Mouse (Mus musculus): ENCODE results near the gene Adcy6. TPM values are rescaled to one million over a fixed set of nuclear protein-coding genes. Genes with fewer than 3 reads are reported as not detected.
"Not testable (repeated sequence)": the region's sequence is repeated elsewhere in the genome, so short reads cannot be mapped to it uniquely, and the experiment has no call there.

Gene Adcy6
- total RNA-seq, 2 experiments from 2014 or later: 24.2 to 26.7 TPM

- peak in 1 of 2 experiments; percentile 16 for DNase-seq
- intact Hi-C loops (cut with DNase I): no loop called here
Measured at GRCm38 (mm10) chr15:98602921-98603458, 6.9 kb downstream of the Adcy6 start.

- intact Hi-C loops (cut with DNase I): no loop called here
- DNase-seq: peak in 1 of 2 experiments; percentile 34
Measured at GRCm38 (mm10) chr15:98602191-98602881, 7.5 kb downstream of the Adcy6 start.

- peak in 1 of 2 experiments; percentile 2 for DNase-seq
- intact Hi-C loops (cut with DNase I): no loop called here
Measured at GRCm38 (mm10) chr15:98601832-98602190, 8.1 kb downstream of the Adcy6 start.

- DNase-seq: no peak
Measured at GRCm38 (mm10) chr15:98600036-98600709, 9.7 kb downstream of the Adcy6 start.

GRCm38 (mm10) chr15:98596609-98597008 lies 13.3 kb downstream of the Adcy6 start:
- DNase-seq: no peak
- intact Hi-C loops (cut with DNase I): no loop called here

More at GRCm38 (mm10) chr15:98600036-98600709, 9.7 kb downstream of the Adcy6 start:
- intact Hi-C loops (cut with DNase I): no loop called here

- DNase-seq: no peak
- intact Hi-C loops (cut with DNase I): no loop called here
Measured at GRCm38 (mm10) chr15:98595049-98595448, 14.8 kb downstream of the Adcy6 start.

- DNase-seq: no peak
- intact Hi-C loops (cut with DNase I): no loop called here
Measured at GRCm38 (mm10) chr15:98594193-98594592, 15.7 kb downstream of the Adcy6 start.

GRCm38 (mm10) chr15:98591396-98591795 lies 18.5 kb downstream of the Adcy6 start:
- DNase-seq: no peak
- intact Hi-C loops (cut with DNase I): no loop called here

- intact Hi-C loops (cut with DNase I): no loop called here
Measured at GRCm38 (mm10) chr15:98589640-98590336, 20.1 kb downstream of the Adcy6 start.

GRCm38 (mm10) chr15:98587751-98588150 lies 22.1 kb downstream of the Adcy6 start:
- intact Hi-C loops (cut with DNase I): no loop called here

More at GRCm38 (mm10) chr15:98589640-98590336, 20.1 kb downstream of the Adcy6 start:
- DNase-seq: no peak

GRCm38 (mm10) chr15:98586141-98586540 lies 23.7 kb downstream of the Adcy6 start:
- intact Hi-C loops (cut with DNase I): not testable (repeated sequence)

More at GRCm38 (mm10) chr15:98587751-98588150, 22.1 kb downstream of the Adcy6 start:
- no peak for DNase-seq

GRCm38 (mm10) chr15:98585421-98585820 lies 24.5 kb downstream of the Adcy6 start:
- no peak for DNase-seq
- intact Hi-C loops (cut with DNase I): no loop called here

More at GRCm38 (mm10) chr15:98586141-98586540, 23.7 kb downstream of the Adcy6 start:
- DNase-seq: not testable (repeated sequence)

GRCm38 (mm10) chr15:98582996-98583395 lies 26.9 kb downstream of the Adcy6 start:
- intact Hi-C loops (cut with DNase I): no loop called here
- DNase-seq: no peak

- intact Hi-C loops (cut with DNase I): no loop called here
- no peak for DNase-seq
Measured at GRCm38 (mm10) chr15:98582410-98582809, 27.5 kb downstream of the Adcy6 start.

- DNase-seq: peak; percentile 59 to 67
- intact Hi-C loops (cut with DNase I): loop anchor here (1.0 kb wide), 1 partner anchor 37 kb away; no protein-coding TSS in a partner anchor
Measured at GRCm38 (mm10) chr15:98579795-98580464, 29.9 kb downstream of the Adcy6 start.

- DNase-seq: no peak
- intact Hi-C loops (cut with DNase I): no loop called here
Measured at GRCm38 (mm10) chr15:98579310-98579709, 30.6 kb downstream of the Adcy6 start.

GRCm38 (mm10) chr15:98573293-98573692 lies 36.6 kb downstream of the Adcy6 start:
- intact Hi-C loops (cut with DNase I): no loop called here
- no peak for DNase-seq

GRCm38 (mm10) chr15:98570873-98571538 lies 38.9 kb downstream of the Adcy6 start, which contains the start of the genes Ccnt1 and 4930415O20Rik:
Gene Ccnt1 (minus strand): TSS chr15:98570923.
Gene 4930415O20Rik (plus strand): TSS chr15:98571004.
- intact Hi-C loops (cut with DNase I): no loop called here
- DNase-seq: no peak

GRCm38 (mm10) chr15:98569795-98570365 lies 40.0 kb downstream of the Adcy6 start:
- intact Hi-C loops (cut with DNase I): loop anchor here (5.0 kb wide), 2 partner anchors 38 to 58 kb away; partner anchors contain the start of gene Kansl2
- DNase-seq: no peak

Measured in gastrocnemius, postnatal 36 days (tissue).